In genomic region chr6:52156551-52157200, GRCm38 (mm10) we compare ENCODE assay signal across 11 mouse cellular contexts. TPM values are rescaled to one million over a fixed set of nuclear protein-coding genes. Genes with fewer than 3 reads are reported as not detected.
DNase-seq lines count a peak whose midpoint lies in the region; ATAC-seq lines count a peak whose summit lies in the region.
"Had no signal": no experiment of that assay in that cellular context is flagged by ENCODE, and none has a peak within 500 bp of the region (broad histone marks: within the 10 kb centered on the region; RNA-seq: fewer than 3 reads in every experiment).

No protein-coding gene starts in this region.

- peaks cover 100% of the 10 kb centered on the region for H3K27me3 ChIP-seq in heart, embryonic 14.5 days (ENCODE audit: control insufficient read depth, insufficient read depth, low read length)
- peaks cover 97% of the 10 kb centered on the region for H3K27me3 ChIP-seq in midbrain, embryonic 14.5 days (ENCODE audit: control insufficient read depth, insufficient read depth, low read length)
- peaks cover 91% of the 10 kb centered on the region for H3K27me3 ChIP-seq in midbrain, embryonic 16.5 days (ENCODE audit: control insufficient read depth, insufficient read depth, low read depth, low read length)
- H3K27me3 ChIP-seq in limb, embryonic 11.5 days (ENCODE audit: control insufficient read depth, insufficient read depth, low read length) = peaks cover 52% of the 10 kb centered on the region

- peaks cover 0 to 15% of the 10 kb centered on the region in 2 experiments; a peak in 3 of 4 replicates for H3K4me1 ChIP-seq in heart, embryonic 14.5 days (ENCODE audit: control insufficient read depth in 2 of 2, insufficient read depth in 2 of 2, low read length in 2 of 2)
- H3K4me1 ChIP-seq in midbrain, embryonic 14.5 days (ENCODE audit: control insufficient read depth, insufficient read depth, low read length) = peaks cover 8% of the 10 kb centered on the region
- peaks cover 10% of the 10 kb centered on the region for H3K4me1 ChIP-seq in midbrain, embryonic 16.5 days (ENCODE audit: control insufficient read depth, insufficient read depth, low read length)
- peaks cover 28% of the 10 kb centered on the region for H3K4me1 ChIP-seq in limb, embryonic 11.5 days (ENCODE audit: control insufficient read depth, insufficient read depth, low read length)

- H3K27ac ChIP-seq in heart, embryonic 14.5 days (replicated peaks in 1 of 2; ENCODE audit: control insufficient read depth in 1 of 2, insufficient read depth in 1 of 2, low read depth in 2 of 2, low read length in 2 of 2) = no peak overlapping the region
- no peak overlapping the region for H3K27ac ChIP-seq in midbrain, embryonic 14.5 days (replicated peaks; ENCODE audit: low read depth, low read length)
- no peak overlapping the region for H3K27ac ChIP-seq in midbrain, embryonic 16.5 days (ENCODE audit: low read length)
- no peak overlapping the region for H3K27ac ChIP-seq in limb, embryonic 11.5 days (replicated peaks; ENCODE audit: low read depth, low read length)
- H3K27ac ChIP-seq: layer of hippocampus, adult 2 months had no signal

- H3K9me3 ChIP-seq in heart, embryonic 14.5 days (ENCODE audit: control insufficient read depth, low read length) = no peaks in the 10 kb centered on the region
- H3K9me3 ChIP-seq in midbrain, embryonic 14.5 days (ENCODE audit: control insufficient read depth, low read length) = no peaks in the 10 kb centered on the region
- H3K9me3 ChIP-seq in midbrain, embryonic 16.5 days (replicated peaks; ENCODE audit: control insufficient read depth, low read length, poor library complexity, severe bottlenecking) = no peaks in the 10 kb centered on the region
- H3K9me3 ChIP-seq in limb, embryonic 11.5 days (ENCODE audit: control insufficient read depth, low read length) = no peaks in the 10 kb centered on the region

- DNase-seq in heart, postnatal 36 days = no peak
- DNase-seq in midbrain, embryonic 14.5 days = peak; percentile 2
- peak; percentile 44 for DNase-seq in limb, embryonic 11.5 days (ENCODE audit: low spot score)
- peak; percentile 4 for DNase-seq in yolk sac, embryonic 10.5 days (ENCODE audit: low spot score)
- no peak for DNase-seq in gastrocnemius, postnatal 4 days (ENCODE audit: low spot score in 2 of 2)
- DNase-seq: heart, postnatal 10 days had no signal

- no peak for ATAC-seq in heart, embryonic 14.5 days (ENCODE audit: insufficient number of reproducible peaks, insufficient read depth, low FRiP score, low read depth)
- ATAC-seq in midbrain, embryonic 14.5 days (ENCODE audit: low FRiP score, low TSS enrichment) = no peak
- no peak for ATAC-seq in midbrain, embryonic 16.5 days
- ATAC-seq in limb, embryonic 11.5 days (ENCODE audit: insufficient number of reproducible peaks, low FRiP score, low TSS enrichment, low read depth) = no peak
- no peak for ATAC-seq in erythroblast, adult 5-6 weeks (replicated peaks; ENCODE audit: low FRiP score, poor library complexity, severe bottlenecking)

- H3K4me2 ChIP-seq in heart, embryonic 14.5 days (ENCODE audit: low read length) = peak overlapping the region; percentile 99; the same call in 1 of the 2 replicates
- no peak overlapping the region for H3K4me2 ChIP-seq in midbrain, embryonic 14.5 days (ENCODE audit: low read length)
- H3K4me2 ChIP-seq in midbrain, embryonic 16.5 days (ENCODE audit: low read length) = no peak overlapping the region
- H3K4me2 ChIP-seq in limb, embryonic 11.5 days (ENCODE audit: low read depth, severe bottlenecking) = peak overlapping the region; percentile 8; the same call in 1 of the 2 replicates

- no peak overlapping the region for H3K9ac ChIP-seq in heart, embryonic 14.5 days (ENCODE audit: low read length)
- no peak overlapping the region for H3K9ac ChIP-seq in midbrain, embryonic 14.5 days (replicated peaks; ENCODE audit: low read length)
- H3K9ac ChIP-seq in midbrain, embryonic 16.5 days (ENCODE audit: low read depth, low read length) = no peak overlapping the region
- H3K9ac ChIP-seq in limb, embryonic 11.5 days (ENCODE audit: low read length) = no peak overlapping the region

- 3% methylated on average over 20 of the region's 20 CpGs for WGBS in heart, embryonic 14.5 days
- WGBS in midbrain, embryonic 14.5 days = 1% methylated on average over 20 of the region's 20 CpGs
- 2% methylated on average over 20 of the region's 20 CpGs for WGBS in midbrain, embryonic 16.5 days
- WGBS in limb, embryonic 11.5 days = 2% methylated on average over 20 of the region's 20 CpGs

- no peaks in the 10 kb centered on the region for H3K36me3 ChIP-seq in heart, embryonic 14.5 days (ENCODE audit: control insufficient read depth, insufficient read depth, low read length)
- H3K36me3 ChIP-seq in midbrain, embryonic 14.5 days (ENCODE audit: control insufficient read depth, insufficient read depth, low read length) = no peaks in the 10 kb centered on the region
- no peaks in the 10 kb centered on the region for H3K36me3 ChIP-seq in midbrain, embryonic 16.5 days (ENCODE audit: control insufficient read depth, insufficient read depth, low read length)
- H3K36me3 ChIP-seq in limb, embryonic 11.5 days (ENCODE audit: control insufficient read depth, insufficient read depth, low read length) = no peaks in the 10 kb centered on the region

- intact Hi-C loops in heart, postnatal 36 days (cut with DNase I) = loop anchor here (5.0 kb wide), 2 partner anchors 36 to 144 kb away; partner anchors contain the start of genes Hoxa4 and Skap2

- H3K4me3 ChIP-seq in heart, embryonic 14.5 days (ENCODE audit: control insufficient read depth in 1 of 2, insufficient read depth in 1 of 2, low read depth in 1 of 2, low read length in 2 of 2) = peak overlapping the region; percentile 63 to 67; a peak in 2 of 4 replicates
- H3K4me3 ChIP-seq in midbrain, embryonic 14.5 days (replicated peaks; ENCODE audit: low read depth, low read length) = no peak overlapping the region
- no peak overlapping the region for H3K4me3 ChIP-seq in midbrain, embryonic 16.5 days (ENCODE audit: low read depth, low read length)
- H3K4me3 ChIP-seq in limb, embryonic 11.5 days (ENCODE audit: low read depth, low read length) = no peak overlapping the region
- H3K4me3 ChIP-seq: layer of hippocampus, adult 2 months had no signal

RNA-seq across cellular contexts. Expression of gene Hoxa1, which starts 1.4 kb away (rescaled TPM):
- polyA plus RNA-seq in heart, embryonic 14.5 days (2014; fragmentation: Nextera tagmentation; extraction: Ambion mirVana) = 0.75 and 0.82 TPM in 2 replicates
- total RNA-seq in heart, postnatal 36 days (2021) = under 1 TPM; 0.14 to 0.24 TPM
- polyA plus RNA-seq in midbrain, embryonic 14.5 days (2014; fragmentation: Nextera tagmentation; extraction: Ambion mirVana) = 0.26 and 0.61 TPM in 2 replicates
- polyA plus RNA-seq in midbrain, embryonic 16.5 days (2015; fragmentation: Nextera tagmentation; extraction: Ambion mirVana) = 0.20 TPM in 1 of 2 replicates, not detected in the other
- polyA plus RNA-seq in limb, embryonic 11.5 days (2014; fragmentation: Nextera tagmentation; extraction: Ambion mirVana) = 0.99 and 1.1 TPM in 2 replicates
- total RNA-seq in gastrocnemius, postnatal 4 days (2021) = under 1 TPM; 0.34 to 0.54 TPM
- not detected in 2 replicates for total RNA-seq in erythroblast, adult 5-6 weeks (2015; ENCODE audit: low replicate concordance)
- total RNA-seq in erythroblast, adult 5-6 weeks (2017; ENCODE audit: low replicate concordance) = not detected in 2 replicates
- total RNA-seq: layer of hippocampus, adult 2 months; liver, adult 2 months had no signal

RNA-seq across cellular contexts. Expression of gene Hoxa2, which starts 8.0 kb away (rescaled TPM):
- 0.51 and 0.66 TPM in 2 replicates for polyA plus RNA-seq in heart, embryonic 14.5 days (2014; fragmentation: Nextera tagmentation; extraction: Ambion mirVana)
- total RNA-seq in heart, postnatal 36 days (2021) = under 1 TPM in 1 of 2 experiments, not detected in 1; 0.62 TPM
- polyA plus RNA-seq in midbrain, embryonic 14.5 days (2014; fragmentation: Nextera tagmentation; extraction: Ambion mirVana) = 0.12 and 0.20 TPM in 2 replicates
- 0.10 and 0.22 TPM in 2 replicates for polyA plus RNA-seq in midbrain, embryonic 16.5 days (2015; fragmentation: Nextera tagmentation; extraction: Ambion mirVana)
- polyA plus RNA-seq in limb, embryonic 11.5 days (2014; fragmentation: Nextera tagmentation; extraction: Ambion mirVana) = 2.8 and 3.0 TPM in 2 replicates
- total RNA-seq in gastrocnemius, postnatal 4 days (2021) = 1 to 10 TPM; 1.1 to 1.5 TPM
- not detected in 2 replicates for total RNA-seq in erythroblast, adult 5-6 weeks (2015; ENCODE audit: low replicate concordance)
- not detected in 2 replicates for total RNA-seq in erythroblast, adult 5-6 weeks (2017; ENCODE audit: low replicate concordance)
- total RNA-seq: layer of hippocampus, adult 2 months had no signal

RNA-seq across cellular contexts. Expression of gene 5730596B20Rik, which starts 20.6 kb away (rescaled TPM):
- polyA plus RNA-seq in heart, embryonic 14.5 days (2014; fragmentation: Nextera tagmentation; extraction: Ambion mirVana) = not detected in 2 replicates
- total RNA-seq in heart, postnatal 36 days (2021) = under 1 TPM in 1 of 2 experiments, not detected in 1; 0.08 TPM
- polyA plus RNA-seq in midbrain, embryonic 14.5 days (2014; fragmentation: Nextera tagmentation; extraction: Ambion mirVana) = not detected in 2 replicates
- not detected in 2 replicates for polyA plus RNA-seq in midbrain, embryonic 16.5 days (2015; fragmentation: Nextera tagmentation; extraction: Ambion mirVana)
- polyA plus RNA-seq in limb, embryonic 11.5 days (2014; fragmentation: Nextera tagmentation; extraction: Ambion mirVana) = 0.99 and 1.4 TPM in 2 replicates
- under 1 TPM; 0.34 to 0.54 TPM for total RNA-seq in gastrocnemius, postnatal 4 days (2021)
- not detected in 2 replicates for total RNA-seq in erythroblast, adult 5-6 weeks (2015; ENCODE audit: low replicate concordance)
- total RNA-seq in erythroblast, adult 5-6 weeks (2017; ENCODE audit: low replicate concordance) = not detected in 2 replicates
- total RNA-seq: layer of hippocampus, adult 2 months had no signal

RNA-seq across cellular contexts. Expression of gene Hoxa4, which starts 34.9 kb away (rescaled TPM):
- polyA plus RNA-seq in heart, embryonic 14.5 days (2014; fragmentation: Nextera tagmentation; extraction: Ambion mirVana) = 0.32 and 0.36 TPM in 2 replicates
- under 1 TPM; 0.43 to 0.67 TPM for total RNA-seq in heart, postnatal 36 days (2021)
- polyA plus RNA-seq in midbrain, embryonic 14.5 days (2014; fragmentation: Nextera tagmentation; extraction: Ambion mirVana) = not detected in 2 replicates
- not detected in 2 replicates for polyA plus RNA-seq in midbrain, embryonic 16.5 days (2015; fragmentation: Nextera tagmentation; extraction: Ambion mirVana)
- 1.0 and 1.3 TPM in 2 replicates for polyA plus RNA-seq in limb, embryonic 11.5 days (2014; fragmentation: Nextera tagmentation; extraction: Ambion mirVana)
- total RNA-seq in gastrocnemius, postnatal 4 days (2021) = 10 to 100 TPM in 1 of 2 experiments, 1 to 10 TPM in 1; 9.2 to 11.8 TPM
- total RNA-seq in erythroblast, adult 5-6 weeks (2015; ENCODE audit: low replicate concordance) = not detected in 2 replicates
- 0.34 TPM in 1 of 2 replicates, not detected in the other for total RNA-seq in erythroblast, adult 5-6 weeks (2017; ENCODE audit: low replicate concordance)
- total RNA-seq: layer of hippocampus, adult 2 months had no signal

RNA-seq across cellular contexts. Expression of gene Hoxa5, which starts 47.7 kb away (rescaled TPM):
- 0.31 and 1.3 TPM in 2 replicates for polyA plus RNA-seq in heart, embryonic 14.5 days (2014; fragmentation: Nextera tagmentation; extraction: Ambion mirVana)
- total RNA-seq in heart, postnatal 36 days (2021) = under 1 TPM; 0.62 to 0.72 TPM
- not detected in 2 replicates for polyA plus RNA-seq in midbrain, embryonic 14.5 days (2014; fragmentation: Nextera tagmentation; extraction: Ambion mirVana)
- polyA plus RNA-seq in midbrain, embryonic 16.5 days (2015; fragmentation: Nextera tagmentation; extraction: Ambion mirVana) = 0.21 TPM in 1 of 2 replicates, not detected in the other
- 11.0 and 11.3 TPM in 2 replicates for polyA plus RNA-seq in limb, embryonic 11.5 days (2014; fragmentation: Nextera tagmentation; extraction: Ambion mirVana)
- 1 to 10 TPM; 4.4 to 5.1 TPM for total RNA-seq in gastrocnemius, postnatal 4 days (2021)
- not detected in 2 replicates for total RNA-seq in erythroblast, adult 5-6 weeks (2015; ENCODE audit: low replicate concordance)
- total RNA-seq in erythroblast, adult 5-6 weeks (2017; ENCODE audit: low replicate concordance) = 0.17 and 0.56 TPM in 2 replicates
- total RNA-seq: layer of hippocampus, adult 2 months had no signal

Comparison
In these comparisons a context has a peak if more than half of its experiments do, and no peak if none do; other contexts are left out.
1. H3K4me2 ChIP-seq: peak in heart, embryonic 14.5 days (single experiment) and limb, embryonic 11.5 days (single experiment); none in midbrain, embryonic 14.5 days (single experiment) and midbrain, embryonic 16.5 days (single experiment).
2. H3K4me3 ChIP-seq: peak in heart, embryonic 14.5 days (2 of 2); none in midbrain, embryonic 14.5 days (single experiment), midbrain, embryonic 16.5 days (single experiment) and limb, embryonic 11.5 days (single experiment).
3. DNase-seq: peak in midbrain, embryonic 14.5 days (single experiment), limb, embryonic 11.5 days (single experiment) and yolk sac, embryonic 10.5 days (single experiment); none in heart, postnatal 36 days (0 of 2) and gastrocnemius, postnatal 4 days (0 of 2).